Mouse (Mus musculus) MEL (cell line): ENCODE results near the gene Slc19a1. TPM values are rescaled to one million over a fixed set of nuclear protein-coding genes. Genes with fewer than 3 reads are reported as not detected.

ENCODE experiments used
- DNase-seq: peaks from one replicate; pipeline ENCODE4 v3.0.0; 2011; ENCODE audit warnings: low read depth, low spot score
- H3K27ac ChIP-seq: 2 replicates; pipeline ENCODE4 v1.5.1; 2012; ENCODE audit warnings: low read depth, mild to moderate bottlenecking, control low read depth, low read length, moderate library complexity; ENCODE audit not compliant: control insufficient read depth
- H3K27me3 ChIP-seq, 2 experiments: fragments of 150-350 bp in 1 of 2; sonication (generic) in 1 of 2; 2 replicates each; pipeline ENCODE4 v1.6.1; 2012; ENCODE audit warnings: low read length in 2 of 2, mild to moderate bottlenecking in 2 of 2, improper control_type of control experiment in 1 of 2, moderate library complexity in 1 of 2; ENCODE audit not compliant: insufficient read depth in 2 of 2, control insufficient read depth in 1 of 2
- H3K36me3 ChIP-seq, 2 experiments: 2 replicates each; pipeline ENCODE4 v1.6.1; 2012 to 2014; ENCODE audit warnings: low read length in 2 of 2, improper control_type of control experiment in 1 of 2, inconsistent platforms in 1 of 2, mild to moderate bottlenecking in 1 of 2; ENCODE audit not compliant: insufficient read depth in 2 of 2, control insufficient read depth in 1 of 2
- H3K4me1 ChIP-seq, 2 experiments: fragments of 150-350 bp in 1 of 2; sonication (generic) in 1 of 2; 2 replicates each; pipeline ENCODE4 v1.6.1; 2012; ENCODE audit warnings: low read length in 2 of 2, improper control_type of control experiment in 1 of 2, mild to moderate bottlenecking in 1 of 2; ENCODE audit not compliant: insufficient read depth in 2 of 2, control insufficient read depth in 1 of 2
- H3K4me3 ChIP-seq, 2 experiments: fragments of 150-350 bp in 1 of 2; sonication (generic) in 1 of 2; 2 replicates each; pipeline ENCODE4 v1.5.1; 2012; ENCODE audit warnings: low read depth in 2 of 2, low read length in 2 of 2, mild to moderate bottlenecking in 2 of 2, moderate library complexity in 2 of 2, control low read depth in 1 of 2, improper control_type of control experiment in 1 of 2; ENCODE audit not compliant: control insufficient read depth in 1 of 2, insufficient read depth in 1 of 2
- H3K79me2 ChIP-seq: 2 replicates; pipeline ENCODE4 v1.6.1; 2012; ENCODE audit warnings: mild to moderate bottlenecking, low read length, moderate library complexity; ENCODE audit not compliant: control insufficient read depth, poor library complexity, insufficient read depth
- H3K9ac ChIP-seq: 2 replicates; pipeline ENCODE4 v1.6.1; 2012; ENCODE audit warnings: low read depth, mild to moderate bottlenecking, control low read depth, low read length, moderate library complexity; ENCODE audit not compliant: control insufficient read depth, poor library complexity, severe bottlenecking
- H3K9me3 ChIP-seq: fragments of 150-350 bp; sonication (generic); replicated peaks from 2 replicates; pipeline ENCODE4 v1.6.1; 2012; ENCODE audit warnings: mild to moderate bottlenecking, low read length, improper control_type of control experiment, moderate library complexity; ENCODE audit not compliant: insufficient read depth
- CHD2 ChIP-seq: IDR thresholded peaks from 2 replicates; pipeline ENCODE4 v1.6.1; 2011; ENCODE audit warnings: low read length, improper control_type of control experiment
- CTCF ChIP-seq, 3 experiments: IDR thresholded peaks in 2 of 3; conservative IDR thresholded peaks in 1 of 3; 2 replicates each; pipeline ENCODE4 v1.5.1; 2011 to 2012; ENCODE audit warnings: low read length in 3 of 3, low read depth in 2 of 3, mild to moderate bottlenecking in 2 of 3, improper control_type of control experiment in 1 of 3, inconsistent platforms in 1 of 3, mixed read lengths in 1 of 3, moderate library complexity in 1 of 3; ENCODE audit not compliant: control insufficient read depth in 1 of 3, insufficient read depth in 1 of 3, poor library complexity in 1 of 3, severe bottlenecking in 1 of 3
- E2F4 ChIP-seq: IDR thresholded peaks from 2 replicates; pipeline ENCODE4 v1.6.1; 2011; ENCODE audit warnings: low read depth, low read length, improper control_type of control experiment, borderline replicate concordance
- ELF1 ChIP-seq: IDR thresholded peaks from 2 replicates; pipeline ENCODE4 v1.6.1; 2014; ENCODE audit warnings: low read depth, mild to moderate bottlenecking, inconsistent platforms, low read length, improper control_type of control experiment, moderate library complexity
- EP300 ChIP-seq, 2 experiments: IDR thresholded peaks; 2 replicates each; pipeline ENCODE4 v1.6.1; 2011; ENCODE audit warnings: improper control_type of control experiment in 2 of 2, low read length in 2 of 2, low read depth in 1 of 2, mild to moderate bottlenecking in 1 of 2
- ETS1 ChIP-seq: IDR thresholded peaks from 2 replicates; pipeline ENCODE4 v1.6.1; 2012; ENCODE audit warnings: low read depth, mild to moderate bottlenecking, inconsistent platforms, low read length, improper control_type of control experiment, moderate library complexity
- GABPA ChIP-seq: IDR thresholded peaks from 2 replicates; pipeline ENCODE4 v1.6.1; 2012; ENCODE audit warnings: low read depth, mild to moderate bottlenecking, inconsistent platforms, low read length, improper control_type of control experiment, moderate library complexity
- JUND ChIP-seq: IDR thresholded peaks from 2 replicates; pipeline ENCODE4 v1.6.1; 2011; ENCODE audit warnings: low read depth, mild to moderate bottlenecking, improper control_type of control experiment, low read length
- KAT2A ChIP-seq: conservative IDR thresholded peaks from 2 replicates; pipeline ENCODE4 v1.6.1; 2012; ENCODE audit warnings: low read depth, low read length, improper control_type of control experiment, inconsistent platforms
- MAX ChIP-seq: IDR thresholded peaks from 2 replicates; pipeline ENCODE4 v1.6.1; 2011; ENCODE audit warnings: low read length, improper control_type of control experiment
- POLR2A ChIP-seq, 2 experiments: IDR thresholded peaks; 2 replicates each; pipeline ENCODE4 v1.6.1; 2011 to 2012; ENCODE audit warnings: low read length in 2 of 2, mild to moderate bottlenecking in 2 of 2, control low read depth in 1 of 2, improper control_type of control experiment in 1 of 2, low read depth in 1 of 2, moderate library complexity in 1 of 2; ENCODE audit not compliant: control insufficient read depth in 1 of 2, insufficient read depth in 1 of 2, poor library complexity in 1 of 2
- RCOR1 ChIP-seq: IDR thresholded peaks from 2 replicates; pipeline ENCODE4 v1.6.1; 2012; ENCODE audit warnings: low read depth, mild to moderate bottlenecking, inconsistent platforms, low read length, improper control_type of control experiment
- SIN3A ChIP-seq: IDR thresholded peaks from 2 replicates; pipeline ENCODE4 v1.6.1; 2012; ENCODE audit warnings: low read length, improper control_type of control experiment, inconsistent platforms
- SMC3 ChIP-seq: IDR thresholded peaks from 2 replicates; pipeline ENCODE4 v1.6.1; 2011; ENCODE audit warnings: low read depth, low read length, improper control_type of control experiment
- TAL1 ChIP-seq: IDR thresholded peaks from 2 replicates; pipeline ENCODE4 v1.6.1; 2012; ENCODE audit warnings: mild to moderate bottlenecking, inconsistent platforms, low read length, moderate library complexity, mixed read lengths
- TCF12 ChIP-seq: IDR thresholded peaks from 2 replicates; pipeline ENCODE4 v1.6.1; 2014; ENCODE audit warnings: low read depth, mild to moderate bottlenecking, inconsistent platforms, low read length, improper control_type of control experiment, moderate library complexity
- USF1 ChIP-seq: IDR thresholded peaks from 2 replicates; pipeline ENCODE4 v1.6.1; 2014; ENCODE audit warnings: low read depth, mild to moderate bottlenecking, inconsistent platforms, low read length, improper control_type of control experiment, moderate library complexity
- ZNF384 ChIP-seq: IDR thresholded peaks from 2 replicates; pipeline ENCODE4 v1.6.1; 2012; ENCODE audit warnings: low read depth, mild to moderate bottlenecking, inconsistent platforms, low read length, improper control_type of control experiment
- polyA plus RNA-seq, 2 experiments: library from polyadenylated mRNA; stranded (reverse) in 1 of 2; unstranded in 1 of 2; fragments of >175 nt in 1 of 2; fragments of >200 nt in 1 of 2; gene quantifications; 2 replicates each; pipeline versions ENCODE4 v1.2.1 to v1.2.4; 2012; ENCODE audit warnings: low replicate concordance in 2 of 2, low read depth in 1 of 2; ENCODE audit not compliant: insufficient read length in 2 of 2, insufficient read depth in 1 of 2, missing spikeins in 1 of 2
- total RNA-seq: library from RNA; depleted of rRNA; stranded (reverse); fragments of 300-350 nt; gene quantifications from 2 replicates; pipeline ENCODE4 v1.2.3, GENCODE M21; 2012

The Slc19a1 gene
- total and polyA plus RNA-seq, 3 experiments = 65.3 to 86.4 TPM; not detected in 1

GRCm38 (mm10) chr10:77008698-77009097 is 23.3 kb upstream of the Slc19a1 start:
- Histone ChIP-seq H3K9ac (no peak overlapping the region), H3K4me1 (no peaks in the 10 kb centered on the region), H3K27ac (no peak overlapping the region), H3K79me2 (no peaks in the 10 kb centered on the region), H3K9me3 (no peaks in the 10 kb centered on the region), H3K36me3 (no peaks in the 10 kb centered on the region), H3K27me3 (peaks cover 0 to 1% of the 10 kb centered on the region in 2 experiments; a peak in 2 of 4 replicates), H3K4me3 (no peak overlapping the region)
- no peak for TF ChIP-seq ZNF384
- TF ChIP-seq USF1 = no peak
- TF ChIP-seq EP300 (IDR thresholded peaks at IDR 0.05; ENCODE audit: low read depth in 1 of 2, low read length in 2 of 2) = no peak
- TF ChIP-seq E2F4 = no peak
- TF ChIP-seq CTCF (IDR thresholded peaks at IDR 0.05 in 2 of 3, conservative IDR thresholded peaks at IDR 0.05 in 1 of 3; ENCODE audit: control insufficient read depth in 1 of 3, insufficient read depth in 1 of 3, low read depth in 2 of 3, low read length in 3 of 3, poor library complexity in 1 of 3, severe bottlenecking in 1 of 3) = no peak
- no peak for TF ChIP-seq SIN3A
- no peak for TF ChIP-seq JUND
- TF ChIP-seq POLR2A (IDR thresholded peaks at IDR 0.05; ENCODE audit: control insufficient read depth in 1 of 2, insufficient read depth in 1 of 2, low read depth in 1 of 2, low read length in 2 of 2, poor library complexity in 1 of 2) = no peak
- TF ChIP-seq KAT2A = no peak
- TF ChIP-seq ETS1 = no peak
- no peak for DNase-seq

DNA sequence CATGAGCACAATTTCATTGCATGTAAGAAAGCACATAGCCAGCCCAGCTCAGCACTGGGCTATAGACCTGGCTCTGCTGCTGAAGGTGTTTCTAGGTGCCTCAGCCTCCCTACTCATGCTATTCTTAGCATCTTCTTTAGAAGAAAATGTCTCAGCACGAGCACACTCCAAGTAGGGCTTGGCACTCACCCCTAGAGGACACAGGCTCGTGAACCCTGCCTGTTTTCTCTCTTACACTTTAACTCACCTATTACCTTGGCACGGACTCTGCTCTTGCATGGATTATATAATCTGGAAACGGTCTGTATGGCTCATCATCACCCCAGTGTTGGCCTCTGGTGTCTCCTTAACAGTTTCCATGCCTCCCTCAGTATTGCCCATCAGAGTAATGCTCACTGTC is 20.4 kb upstream of the Slc19a1 start:
- no peaks in the 10 kb centered on the region for H3K36me3 ChIP-seq
- DNase-seq = no peak
- no peak for TF ChIP-seq ZNF384
- TF ChIP-seq ETS1 = no peak
- no peak for TF ChIP-seq TCF12
- TF ChIP-seq ELF1 = no peak
- no peak for TF ChIP-seq MAX
- TF ChIP-seq TAL1 = no peak
- no peak for TF ChIP-seq JUND
- TF ChIP-seq GABPA = no peak
- TF ChIP-seq CHD2 = no peak
- no peak for TF ChIP-seq SMC3
- TF ChIP-seq RCOR1 = no peak
- no peaks in the 10 kb centered on the region for H3K9me3 ChIP-seq
- H3K4me3 ChIP-seq = no peak overlapping the region
- no peaks in the 10 kb centered on the region for H3K4me1 ChIP-seq
- H3K27me3 ChIP-seq = peaks cover 5 to 8% of the 10 kb centered on the region in 2 experiments; a peak in 3 of 4 replicates
- no peak overlapping the region for H3K9ac ChIP-seq
- no peak overlapping the region for H3K27ac ChIP-seq
- no peaks in the 10 kb centered on the region for H3K79me2 ChIP-seq
